Mouse (Mus musculus) E14TG2a.4 (cell line): ENCODE data around the gene Srd5a1.

Source experiments
- CTCF ChIP-seq: conservative IDR thresholded peaks from 2 replicates; pipeline ENCODE4 v1.5.1; 2014; ENCODE audit warnings: low read length
- NANOG ChIP-seq: IDR thresholded peaks from 2 replicates; pipeline ENCODE4 v1.6.1; 2014; ENCODE audit warnings: borderline replicate concordance, low read length, mixed read lengths

DNA sequence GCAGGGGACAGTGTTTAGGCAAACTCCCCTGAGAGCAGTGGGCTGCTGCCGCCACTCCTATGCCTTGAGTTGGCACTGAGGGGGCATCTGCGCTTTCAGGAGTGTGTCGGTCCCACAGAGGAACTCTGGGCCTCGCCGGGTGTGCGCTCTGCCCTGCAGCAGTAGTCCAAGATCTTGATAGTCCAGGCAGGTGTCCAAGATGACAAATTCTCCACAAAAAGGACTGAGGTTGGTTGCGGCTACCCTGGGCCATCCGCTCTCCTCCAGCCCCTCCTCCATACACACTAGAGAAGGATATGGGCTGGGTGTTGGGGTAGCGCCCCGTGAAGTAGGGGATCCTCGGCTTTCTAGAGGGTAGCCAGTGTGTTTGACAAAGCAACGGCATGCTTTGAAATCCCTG is 67.6 kb downstream of the Srd5a1 start:
- no peak for TF ChIP-seq CTCF
- no peak for TF ChIP-seq NANOG
